Mouse (Mus musculus) retina, postnatal 7 days (tissue): Measurements from ENCODE around the gene Ccdc88c.

Experiments used
- DNase-seq: peaks from one replicate; pipeline ENCODE4 v3.0.0-alpha.2; 2012; ENCODE audit warnings: low read depth, low spot score

Gene Ccdc88c

GRCm38 (mm10) chr12:100996378-100996898, 32.4 kb downstream of the Ccdc88c start:
- DNase-seq = no peak

- DNase-seq = no peak
These were observed 33.1 kb downstream of the Ccdc88c start for GRCm38 (mm10) chr12:100995607-100996377.

GRCm38 (mm10) chr12:100994140-100995015, 34.5 kb downstream of the Ccdc88c start:
- no peak for DNase-seq

DNA sequence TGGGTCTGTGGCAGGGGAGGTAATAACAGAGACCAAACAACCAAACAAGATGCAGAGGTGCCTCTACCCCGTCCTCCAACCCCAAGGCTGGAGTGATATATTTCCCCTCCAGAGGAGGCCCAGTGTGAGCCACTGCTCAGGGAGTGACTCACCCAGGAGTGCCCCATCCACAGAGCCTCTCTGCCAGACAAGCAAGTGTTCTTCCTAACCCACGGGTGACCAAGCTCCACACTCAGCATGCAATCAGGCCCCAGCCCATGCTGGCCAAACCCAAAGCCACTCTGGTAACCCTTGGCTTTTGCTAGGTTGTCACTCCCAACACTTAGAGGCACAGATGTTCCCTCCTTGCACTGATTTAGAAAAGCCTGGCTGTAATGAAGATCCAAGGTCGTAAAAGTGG, 35.7 kb downstream of the Ccdc88c start:
- no peak for DNase-seq

- no peak for DNase-seq
These were observed 36.4 kb downstream of the Ccdc88c start for GRCm38 (mm10) chr12:100992505-100992904.

GRCm38 (mm10) chr12:100991119-100991518, 37.7 kb downstream of the Ccdc88c start:
- DNase-seq = no peak

GRCm38 (mm10) chr12:100990291-100990690, 38.6 kb downstream of the Ccdc88c start:
- DNase-seq = no peak

- no peak for DNase-seq
These were observed 39.0 kb downstream of the Ccdc88c start for GRCm38 (mm10) chr12:100989780-100990288.

DNA sequence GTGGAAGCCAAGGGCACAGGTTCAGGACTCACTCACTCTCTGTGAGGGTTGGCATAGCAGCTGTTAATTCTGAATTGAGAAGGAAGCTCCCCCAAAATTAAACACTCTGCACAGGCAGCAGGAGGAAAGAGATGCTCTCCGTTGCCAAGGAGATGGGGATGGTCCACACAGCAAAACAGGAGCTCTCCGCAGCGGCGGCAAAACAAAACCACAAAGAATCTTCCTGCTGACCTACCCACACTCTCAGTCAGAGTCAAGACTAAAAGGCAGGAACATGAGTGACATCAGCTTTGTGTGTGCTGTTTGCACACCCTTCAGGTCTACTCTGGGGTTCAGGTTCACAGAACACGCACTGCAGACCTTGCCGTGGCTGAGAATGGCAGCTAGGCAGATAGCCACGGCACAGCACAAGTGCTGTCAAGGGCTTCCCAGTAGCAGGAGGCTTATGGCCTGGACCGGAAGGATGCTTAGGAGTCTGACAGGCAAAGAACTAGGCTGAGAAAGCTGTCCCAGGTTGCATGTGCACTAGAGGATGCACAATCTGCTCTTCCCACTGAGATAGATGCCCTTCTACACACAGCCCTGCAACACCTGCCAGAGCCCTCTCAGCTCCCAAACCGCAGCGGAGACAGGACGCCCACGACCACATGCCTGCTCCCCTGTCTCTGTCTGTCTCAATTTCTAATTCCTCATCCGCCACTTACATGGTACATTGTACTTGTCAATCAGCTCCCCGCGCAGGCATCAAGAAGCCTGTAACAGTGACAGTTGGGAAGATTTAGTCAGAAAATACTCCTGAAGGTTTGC, 40.3 kb downstream of the Ccdc88c start:
- DNase-seq = no peak

GRCm38 (mm10) chr12:100986423-100986822, 42.4 kb downstream of the Ccdc88c start:
- no peak for DNase-seq

GRCm38 (mm10) chr12:100985793-100986157, 43.1 kb downstream of the Ccdc88c start:
- DNase-seq = no peak

GRCm38 (mm10) chr12:100985050-100985792, 43.6 kb downstream of the Ccdc88c start:
- no peak for DNase-seq

- DNase-seq = no peak
These were observed 45.3 kb downstream of the Ccdc88c start for GRCm38 (mm10) chr12:100983565-100983964.

DNA sequence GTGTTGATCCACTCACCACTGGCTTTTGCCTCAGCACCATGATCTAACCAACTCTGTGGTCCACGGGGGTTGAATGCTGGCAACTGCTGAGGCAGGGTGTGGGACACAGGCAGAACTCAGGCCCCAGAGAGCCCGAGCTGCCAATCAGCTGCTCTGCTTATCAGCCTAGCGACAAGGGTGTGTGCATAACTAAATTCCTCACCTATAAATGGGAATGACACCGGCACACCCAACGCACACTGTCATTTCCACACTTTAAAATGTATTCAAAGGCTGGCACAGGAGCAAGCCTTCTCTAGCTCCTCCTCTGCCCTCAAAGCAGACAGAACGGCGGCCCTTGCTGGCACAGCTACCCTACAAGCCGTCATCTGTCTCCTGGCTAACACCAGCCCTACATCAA, 46.6 kb downstream of the Ccdc88c start:
- no peak for DNase-seq

GRCm38 (mm10) chr12:100980551-100981008, 48.3 kb downstream of the Ccdc88c start:
- DNase-seq = no peak

GRCm38 (mm10) chr12:100979616-100980015, 49.2 kb downstream of the Ccdc88c start:
- DNase-seq = no peak

DNA sequence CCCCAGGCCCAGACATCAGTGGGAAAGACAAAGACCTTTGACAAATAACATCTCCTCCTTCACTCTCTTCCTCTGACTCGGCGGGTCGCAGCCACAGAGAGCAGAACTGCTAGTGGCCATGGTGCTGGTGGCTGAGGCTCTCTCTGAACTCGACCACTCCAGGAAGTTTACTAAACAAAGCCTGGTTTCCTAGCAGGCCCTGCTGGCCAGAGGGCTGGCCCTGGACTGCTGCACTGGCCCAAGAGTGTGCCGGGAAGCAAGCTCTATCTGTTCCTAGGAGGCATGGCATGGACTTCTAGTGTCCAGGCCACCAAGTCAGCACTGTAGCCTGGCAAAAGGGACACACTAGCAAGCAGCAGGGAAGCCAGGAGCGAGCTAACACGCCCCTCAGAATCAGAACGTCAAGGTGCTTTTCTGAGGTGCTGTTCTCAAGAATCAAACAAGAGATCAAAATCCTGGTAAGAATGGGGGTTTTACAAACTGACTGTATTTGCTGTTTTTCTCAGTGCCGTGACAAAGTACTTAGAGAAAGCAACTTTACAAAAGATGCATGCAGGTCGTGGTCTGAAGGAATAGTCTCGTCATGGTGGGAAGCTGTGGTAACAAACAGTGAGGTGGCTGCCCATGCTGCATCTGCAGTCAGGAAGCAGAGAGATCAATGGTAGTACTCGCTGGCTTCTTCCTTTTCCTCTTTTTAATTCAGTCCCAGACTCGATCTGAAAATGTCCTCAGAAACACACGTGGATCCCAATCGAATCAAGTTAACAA, 50.7 kb downstream of the Ccdc88c start:
- DNase-seq = no peak

GRCm38 (mm10) chr12:100977551-100977950, 51.3 kb downstream of the Ccdc88c start:
- no peak for DNase-seq

- no peak for DNase-seq
These were observed 59.0 kb downstream of the Ccdc88c start for GRCm38 (mm10) chr12:100969808-100970207.

DNA sequence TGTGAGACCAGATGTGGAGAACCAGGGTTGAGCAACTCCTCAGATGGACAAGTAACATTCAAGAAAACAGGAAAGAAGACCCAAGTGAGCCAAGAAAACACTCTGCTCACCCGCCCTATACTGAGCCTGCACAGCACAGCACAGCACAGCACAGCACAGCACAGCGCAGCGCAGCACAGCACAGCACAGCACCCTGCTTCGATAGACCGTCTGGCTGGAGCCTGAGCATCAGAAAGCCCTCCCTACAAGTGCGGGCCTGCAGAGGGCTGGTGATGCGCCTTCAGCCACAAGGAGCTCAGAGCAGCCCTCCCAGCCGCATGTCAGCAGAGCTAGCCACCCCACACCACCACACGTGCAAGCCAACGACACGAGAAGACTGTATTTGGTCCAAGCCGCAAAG, 61.5 kb downstream of the Ccdc88c start:
- no peak for DNase-seq
